Mouse (Mus musculus): ENCODE data around the gene A530016L24Rik. TPM values are rescaled to one million over a fixed set of nuclear protein-coding genes. Genes with fewer than 3 reads are reported as not detected.
A peak's percentile ranks its signal among the peaks of the same experiment; 100 is the strongest.

The A530016L24Rik gene
- under 1 TPM; 0.53 to 0.62 TPM for total RNA-seq (2021)

DNA sequence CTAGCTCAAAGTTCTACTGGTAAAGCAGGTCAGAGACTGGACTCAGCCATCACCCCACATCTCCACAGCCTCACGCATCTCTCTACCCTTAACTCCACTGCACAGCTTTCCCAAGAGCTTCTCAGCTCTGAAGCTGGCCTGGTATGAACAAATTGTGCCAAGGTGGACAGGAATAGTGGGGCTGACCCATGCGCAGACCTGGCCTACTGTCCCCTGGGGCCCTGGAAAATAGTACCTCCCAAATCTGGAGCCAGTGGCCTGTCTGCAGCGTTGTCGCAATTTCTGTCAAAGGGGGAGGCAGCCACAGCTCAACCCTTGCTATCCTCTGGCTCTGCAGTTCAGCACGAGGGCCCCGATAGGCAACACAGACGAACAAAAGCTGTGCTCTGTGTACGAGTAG, at the start of gene A530016L24Rik:
TSS of gene A530016L24Rik (plus strand) at position 315 of the 400 bp plus-strand sequence.
- intact Hi-C loops (cut with DNase I): no loop called here
- no peak for DNase-seq (ENCODE audit: extremely low spot score in 1 of 2, low spot score in 2 of 2)

DNA sequence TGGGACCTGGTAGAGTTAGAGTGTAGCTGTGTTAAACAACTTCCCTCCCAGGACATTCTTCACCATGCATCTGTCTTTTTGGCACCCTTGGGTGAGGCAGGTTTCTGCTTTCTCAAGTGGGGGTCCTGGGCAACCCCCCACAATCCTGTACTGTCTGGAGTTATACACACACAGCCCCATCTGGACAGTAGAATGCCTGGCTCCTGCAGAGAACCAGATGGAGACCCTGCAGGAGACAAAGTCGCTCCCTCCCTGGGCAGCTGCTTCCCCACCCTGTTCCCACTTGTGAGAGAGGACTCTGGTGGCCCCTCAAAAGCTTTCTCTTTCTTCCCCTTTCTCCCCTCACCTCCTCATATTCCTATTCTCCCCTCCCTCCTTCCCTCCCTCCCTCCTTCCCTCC, 49.3 kb upstream of the A530016L24Rik start:
- DNase-seq (ENCODE audit: extremely low spot score in 1 of 2, low spot score in 2 of 2): no peak
- intact Hi-C loops (cut with DNase I): no loop called here

GRCm38 (mm10) chr12:112449144-112449827, 40.0 kb upstream of the A530016L24Rik start:
- intact Hi-C loops (cut with DNase I): no loop called here
- DNase-seq (ENCODE audit: extremely low spot score in 1 of 2, low spot score in 2 of 2): no peak

GRCm38 (mm10) chr12:112449828-112450180, 39.4 kb upstream of the A530016L24Rik start:
- peak in 1 of 2 experiments; percentile 60 for DNase-seq (ENCODE audit: extremely low spot score in 1 of 2, low spot score in 2 of 2)
- intact Hi-C loops (cut with DNase I): no loop called here

GRCm38 (mm10) chr12:112450883-112451282, 38.4 kb upstream of the A530016L24Rik start:
- intact Hi-C loops (cut with DNase I): no loop called here
- peak in 1 of 2 experiments; percentile 79 for DNase-seq (ENCODE audit: extremely low spot score in 1 of 2, low spot score in 2 of 2)

DNA sequence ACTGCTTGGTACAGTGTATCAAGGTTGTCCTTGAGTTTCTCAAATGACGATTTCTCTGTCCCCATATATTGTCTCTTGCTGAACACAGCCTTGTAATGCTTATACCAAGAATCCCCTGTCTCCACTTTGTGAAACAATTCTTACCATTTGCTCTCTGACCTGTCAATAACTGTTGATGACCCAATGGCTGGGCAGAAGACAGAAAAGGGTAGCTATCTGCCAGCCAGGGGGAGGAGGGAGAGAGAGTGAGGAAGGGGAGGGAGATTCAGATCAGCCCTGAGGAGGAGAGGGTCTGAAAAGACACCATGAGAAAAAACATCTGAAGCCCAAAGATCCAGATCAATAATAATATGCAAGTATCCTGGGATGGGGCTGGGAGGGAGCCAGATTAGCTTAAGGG, 37.9 kb upstream of the A530016L24Rik start:
- no peak for DNase-seq (ENCODE audit: extremely low spot score in 1 of 2, low spot score in 2 of 2)
- intact Hi-C loops (cut with DNase I): no loop called here

DNA sequence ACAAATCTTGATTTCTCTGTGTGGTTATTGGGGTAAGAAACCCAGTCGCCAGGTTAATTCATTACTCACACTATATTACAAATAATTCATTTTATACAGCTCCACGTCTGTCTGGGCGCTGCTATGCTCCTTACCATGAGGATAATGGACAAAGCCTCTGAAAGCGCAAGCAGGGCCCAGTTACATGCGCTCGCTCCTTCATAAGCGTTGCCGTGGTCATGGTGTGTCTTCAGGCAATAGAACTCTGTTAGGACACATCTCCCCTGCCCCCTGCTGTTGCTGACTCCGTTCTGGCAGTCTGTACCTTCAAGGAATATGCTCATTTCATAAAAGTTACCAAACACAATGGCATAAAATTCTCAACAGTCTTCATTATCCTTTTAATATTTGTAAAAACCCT, 37.4 kb upstream of the A530016L24Rik start:
- intact Hi-C loops (cut with DNase I): no loop called here
- no peak for DNase-seq (ENCODE audit: extremely low spot score in 1 of 2, low spot score in 2 of 2)

DNA sequence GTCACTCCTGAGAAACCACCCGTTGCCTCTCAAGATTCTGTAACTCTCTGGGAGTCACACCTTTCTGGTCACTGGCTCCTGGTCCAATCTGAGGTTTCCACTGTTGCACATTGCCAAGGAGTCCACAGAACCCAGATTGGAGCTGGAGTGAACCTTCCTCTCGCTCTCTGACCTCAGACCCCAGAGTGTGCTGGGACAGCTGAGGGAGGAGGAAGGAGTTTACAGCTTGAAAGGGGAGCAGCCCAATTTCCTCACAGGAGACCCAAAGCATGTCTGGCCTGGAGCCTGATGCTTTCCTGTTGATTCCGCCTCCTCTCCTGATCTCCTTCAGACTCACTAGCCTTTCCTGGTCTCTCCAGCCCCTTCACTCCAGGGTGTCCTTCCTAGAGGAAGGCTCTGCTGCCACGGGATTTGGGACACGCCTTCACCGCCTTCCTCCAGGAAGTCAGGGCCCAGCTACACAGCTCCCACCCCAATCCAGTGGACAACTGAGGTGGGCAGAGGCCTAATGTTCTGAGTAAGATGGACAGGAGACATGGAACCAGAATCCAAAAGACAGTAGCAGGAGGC, 33.0 kb upstream of the A530016L24Rik start:
- DNase-seq (ENCODE audit: extremely low spot score in 1 of 2, low spot score in 2 of 2): peak in 1 of 2 experiments; percentile 76

GRCm38 (mm10) chr12:112457839-112458238, 31.4 kb upstream of the A530016L24Rik start:
- DNase-seq (ENCODE audit: extremely low spot score in 1 of 2, low spot score in 2 of 2): peak; percentile 62 to 79
- intact Hi-C loops (cut with DNase I): no loop called here

More for the DNA sequence above, 33.0 kb upstream of the A530016L24Rik start:
- intact Hi-C loops (cut with DNase I): no loop called here

DNA sequence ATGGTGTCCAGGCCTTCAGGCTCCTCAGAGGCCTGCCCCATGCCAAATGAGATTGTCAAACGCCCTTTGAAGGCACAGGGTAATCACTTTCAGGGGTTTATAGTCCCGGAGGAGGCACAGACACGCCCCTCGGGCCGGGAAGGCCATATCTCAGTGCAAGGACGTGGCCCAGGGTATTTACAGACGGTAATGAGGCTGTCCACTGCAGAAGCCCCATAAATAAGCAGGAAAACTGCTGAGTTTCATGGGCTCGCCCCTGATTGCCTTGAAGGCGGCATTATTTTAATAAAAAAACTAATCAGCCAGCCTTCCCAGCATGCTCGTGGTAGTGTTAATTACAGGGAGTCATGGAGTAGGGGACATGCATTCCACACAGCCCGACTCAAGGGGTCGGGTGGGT, 26.8 kb upstream of the A530016L24Rik start:
- intact Hi-C loops (cut with DNase I): no loop called here
- DNase-seq (ENCODE audit: extremely low spot score in 1 of 2, low spot score in 2 of 2): no peak

DNA sequence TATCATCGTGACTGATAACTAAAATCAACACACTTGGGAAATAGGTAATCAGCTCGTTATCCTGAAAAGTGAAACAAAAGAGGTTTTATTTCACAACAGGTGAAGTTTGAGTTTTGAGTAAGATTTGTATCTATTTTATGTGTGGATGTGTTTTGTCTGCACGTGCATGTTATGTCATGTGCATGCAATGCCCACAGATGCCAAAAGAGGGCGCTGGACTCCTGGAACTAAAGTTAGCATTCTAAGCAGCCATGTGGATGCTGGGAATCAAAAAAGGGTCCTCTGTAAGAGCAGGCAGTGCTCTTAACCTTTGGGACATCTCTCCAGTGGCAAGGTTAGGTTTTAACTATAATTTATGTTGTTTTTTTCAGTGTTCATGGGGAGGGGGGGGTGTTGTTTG, 26.0 kb upstream of the A530016L24Rik start:
- intact Hi-C loops (cut with DNase I): no loop called here
- DNase-seq (ENCODE audit: extremely low spot score in 1 of 2, low spot score in 2 of 2): no peak

DNA sequence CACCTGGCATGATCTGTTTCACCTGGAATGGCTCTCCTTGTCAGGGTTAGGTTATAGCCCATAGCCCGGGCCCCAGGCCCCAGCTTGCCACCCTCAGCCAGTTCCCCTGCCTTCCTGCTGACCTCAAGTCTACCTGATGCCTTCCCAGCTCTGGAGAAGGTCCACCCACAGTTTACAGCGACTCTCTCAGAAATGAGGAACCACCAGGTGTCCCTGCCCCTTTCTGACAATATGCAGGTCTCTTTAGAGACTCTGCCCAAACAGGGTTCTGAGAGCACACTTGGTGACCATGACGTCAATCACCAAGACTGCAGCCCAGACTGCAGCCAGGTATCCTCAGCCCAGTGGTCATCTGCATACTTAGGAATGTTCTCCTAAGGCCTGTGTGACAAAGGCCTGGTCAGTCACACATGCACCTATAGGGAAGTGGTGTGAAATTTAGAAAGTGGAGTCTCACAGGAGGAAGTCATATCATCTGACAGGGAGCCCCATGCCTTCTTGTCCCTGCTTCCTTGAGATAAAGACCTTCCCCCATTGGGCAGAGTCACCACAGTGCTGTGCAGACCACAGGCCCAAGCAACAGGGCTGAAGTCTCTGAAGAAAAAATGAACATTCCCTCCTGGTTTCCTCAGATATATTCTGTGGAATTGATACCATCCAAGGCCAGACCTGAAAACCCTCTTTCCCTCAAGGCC, 25.4 kb upstream of the A530016L24Rik start:
- intact Hi-C loops (cut with DNase I): no loop called here
- DNase-seq (ENCODE audit: extremely low spot score in 1 of 2, low spot score in 2 of 2): no peak

GRCm38 (mm10) chr12:112464516-112464915, 24.7 kb upstream of the A530016L24Rik start:
- intact Hi-C loops (cut with DNase I): no loop called here

GRCm38 (mm10) chr12:112465928-112466327, 23.3 kb upstream of the A530016L24Rik start:
- no peak for DNase-seq (ENCODE audit: extremely low spot score in 1 of 2, low spot score in 2 of 2)
- intact Hi-C loops (cut with DNase I): no loop called here

More at GRCm38 (mm10) chr12:112464516-112464915, 24.7 kb upstream of the A530016L24Rik start:
- no peak for DNase-seq (ENCODE audit: extremely low spot score in 1 of 2, low spot score in 2 of 2)

DNA sequence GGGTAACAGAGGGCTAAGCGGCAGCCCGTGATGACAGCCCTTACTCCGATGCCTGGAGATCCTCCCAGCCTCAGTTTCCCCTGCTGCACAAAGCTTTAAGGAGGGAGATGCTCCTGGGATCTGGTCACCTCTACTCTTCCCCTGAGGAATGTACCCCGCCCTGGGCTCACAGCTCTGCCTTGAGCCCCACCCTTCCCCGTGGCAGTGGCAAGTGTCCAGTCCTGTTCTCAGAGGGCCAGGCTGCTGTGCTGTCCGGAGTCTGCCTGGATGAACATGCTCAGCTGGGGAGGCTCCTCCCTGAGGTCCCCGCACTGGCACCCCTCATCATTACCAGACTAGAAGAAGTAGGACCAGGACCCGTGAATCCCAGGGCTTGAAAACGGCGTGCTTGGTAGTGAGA, 21.9 kb upstream of the A530016L24Rik start:
- intact Hi-C loops (cut with DNase I): no loop called here
- DNase-seq (ENCODE audit: extremely low spot score in 1 of 2, low spot score in 2 of 2): no peak

GRCm38 (mm10) chr12:112469393-112469792, 19.9 kb upstream of the A530016L24Rik start:
- no peak for DNase-seq (ENCODE audit: extremely low spot score in 1 of 2, low spot score in 2 of 2)
- intact Hi-C loops (cut with DNase I): no loop called here

DNA sequence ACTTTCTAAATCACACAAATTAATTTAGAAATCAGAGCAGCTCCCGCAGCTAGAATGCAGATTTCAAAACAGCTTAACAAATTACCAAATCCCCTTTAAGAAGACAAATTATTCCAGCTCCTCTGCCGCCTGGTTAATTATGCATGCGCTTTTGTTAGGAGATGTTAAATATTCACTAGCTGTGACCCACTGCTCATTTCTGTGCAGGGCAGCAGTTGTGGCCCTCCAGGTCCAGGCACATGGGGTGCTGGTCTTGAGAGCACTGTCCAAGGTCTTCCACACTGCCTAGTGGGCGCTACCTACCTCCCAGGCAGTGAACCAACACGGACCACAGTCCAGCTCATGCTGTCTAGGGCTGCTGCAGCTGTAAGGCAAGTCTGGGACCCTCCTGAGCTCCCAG, 19.0 kb upstream of the A530016L24Rik start:
- intact Hi-C loops (cut with DNase I): no loop called here

DNA sequence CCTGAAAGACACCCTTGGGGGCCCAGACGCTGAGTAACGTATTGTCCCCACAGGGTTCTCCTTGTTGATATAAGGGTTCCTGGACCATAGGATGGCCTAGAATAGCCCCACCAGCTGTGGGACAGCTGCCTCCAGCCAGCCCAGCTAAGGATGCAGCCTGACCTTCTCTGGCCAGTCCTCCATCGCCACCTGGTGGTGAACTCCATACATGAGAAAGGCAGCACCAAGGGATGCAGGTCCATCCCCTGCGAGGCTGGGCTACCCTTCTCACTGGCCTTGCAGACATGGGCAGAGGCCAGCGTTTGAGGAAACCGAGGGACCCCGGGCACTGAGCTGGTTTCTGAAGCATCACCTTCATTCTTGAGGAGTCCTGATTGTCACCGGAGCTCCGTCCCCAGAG, 15.5 kb upstream of the A530016L24Rik start:
- DNase-seq (ENCODE audit: extremely low spot score in 1 of 2, low spot score in 2 of 2): peak; percentile 71 to 89
- intact Hi-C loops (cut with DNase I): loop anchor here (1.0 kb wide), 1 partner anchor 328 kb away; no protein-coding TSS in a partner anchor

More for the DNA sequence above, 19.0 kb upstream of the A530016L24Rik start:
- DNase-seq (ENCODE audit: extremely low spot score in 1 of 2, low spot score in 2 of 2): no peak

GRCm38 (mm10) chr12:112489535-112489934, 287 bp downstream of the A530016L24Rik start:
- intact Hi-C loops (cut with DNase I): no loop called here
- no peak for DNase-seq (ENCODE audit: extremely low spot score in 1 of 2, low spot score in 2 of 2)

DNA sequence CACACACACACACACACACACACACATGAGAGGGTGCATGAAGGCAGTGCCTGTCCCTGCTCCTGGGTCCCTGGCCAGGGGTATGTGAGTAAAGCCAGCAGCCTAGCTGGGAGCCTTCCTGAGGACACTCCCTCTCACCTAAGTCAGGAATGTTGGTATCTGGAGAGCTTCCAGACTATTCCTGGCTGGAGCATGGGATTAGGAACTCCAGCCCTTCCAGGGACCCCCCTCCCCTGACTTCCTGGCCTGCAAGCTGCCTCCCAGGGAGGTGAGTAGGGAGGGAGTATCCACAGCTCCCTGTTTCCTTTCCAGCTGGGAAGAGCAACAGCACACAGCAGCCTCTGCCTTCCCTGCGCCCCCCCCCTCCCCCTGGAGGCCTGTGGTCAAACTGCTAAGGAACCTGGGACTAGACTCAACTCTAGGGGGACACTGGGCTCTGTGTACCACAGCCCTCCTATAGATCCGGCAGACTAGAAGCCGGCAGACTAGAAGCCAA, 1.2 kb downstream of the A530016L24Rik start:
- DNase-seq (ENCODE audit: extremely low spot score in 1 of 2, low spot score in 2 of 2): peak in 1 of 2 experiments; percentile 86
- intact Hi-C loops (cut with DNase I): no loop called here
